Mouse (Mus musculus): Measurements from ENCODE around the gene Cfap43. TPM values are rescaled to one million over a fixed set of nuclear protein-coding genes. Genes with fewer than 3 reads are reported as not detected.

The Cfap43 gene
- polyA plus RNA-seq, 1 experiment: not detected

GRCm38 (mm10) chr19:47854796-47855783 lies 64.0 kb downstream of the Cfap43 start, which contains the start of gene Gsto1:
TSS of gene Gsto1 (plus strand) at chr19:47854970.
- TF ChIP-seq GATA1 (IDR thresholded peaks at IDR 0.05; ENCODE audit: low read length): no peak

GRCm38 (mm10) chr19:47853951-47854795 lies 64.9 kb downstream of the Cfap43 start:
- no peak for TF ChIP-seq GATA1 (IDR thresholded peaks at IDR 0.05; ENCODE audit: low read length)

DNA sequence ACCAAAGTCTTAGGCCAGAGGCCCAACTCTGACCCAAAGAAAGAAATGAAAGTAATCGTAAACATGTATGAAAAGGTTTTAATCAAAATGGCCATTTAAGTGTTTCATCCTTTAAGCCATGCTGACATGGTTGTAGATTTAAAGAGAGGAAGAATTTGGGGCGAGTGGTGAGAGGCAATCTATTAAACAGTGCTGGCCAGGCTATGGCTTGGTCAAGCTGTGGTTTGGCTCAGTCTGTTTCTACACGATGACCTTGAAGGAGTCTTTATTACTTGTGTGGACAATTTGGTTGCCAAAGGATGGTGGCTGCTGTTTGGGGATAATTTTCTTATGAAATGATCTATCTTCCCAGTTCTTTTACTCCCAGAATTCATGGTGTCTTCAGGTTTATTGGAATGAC lies 66.0 kb downstream of the Cfap43 start:
- no peak for TF ChIP-seq GATA1 (IDR thresholded peaks at IDR 0.05; ENCODE audit: low read length)

GRCm38 (mm10) chr19:47849735-47850134 lies 69.4 kb downstream of the Cfap43 start:
- TF ChIP-seq GATA1 (IDR thresholded peaks at IDR 0.05; ENCODE audit: low read length): no peak

DNA sequence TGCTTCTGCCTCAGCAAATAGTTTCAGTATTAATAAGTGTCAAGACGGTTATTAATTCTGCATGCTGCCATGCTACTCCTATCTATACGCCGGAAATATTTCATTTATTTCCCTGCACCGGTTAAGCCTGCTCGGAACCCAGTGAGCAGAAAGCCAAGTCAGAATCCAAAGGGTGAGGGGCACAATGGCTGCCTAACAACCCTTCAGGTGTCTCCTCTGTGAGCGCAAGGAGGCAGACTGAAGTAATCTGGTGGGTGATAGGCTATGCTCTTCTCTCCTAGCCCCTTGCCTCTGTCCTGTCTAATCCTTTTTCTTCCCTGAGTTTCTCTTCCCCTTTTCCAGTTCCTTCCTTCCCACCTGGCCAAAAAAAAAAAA lies 81.6 kb downstream of the Cfap43 start:
- no peak for TF ChIP-seq GATA1 (IDR thresholded peaks at IDR 0.05; ENCODE audit: low read length)

- TF ChIP-seq GATA1 (IDR thresholded peaks at IDR 0.05; ENCODE audit: low read length): no peak
These were observed 82.2 kb downstream of the Cfap43 start for GRCm38 (mm10) chr19:47836701-47837526.

GRCm38 (mm10) chr19:47835776-47836175 lies 83.3 kb downstream of the Cfap43 start:
- TF ChIP-seq GATA1 (IDR thresholded peaks at IDR 0.05; ENCODE audit: low read length): no peak

DNA sequence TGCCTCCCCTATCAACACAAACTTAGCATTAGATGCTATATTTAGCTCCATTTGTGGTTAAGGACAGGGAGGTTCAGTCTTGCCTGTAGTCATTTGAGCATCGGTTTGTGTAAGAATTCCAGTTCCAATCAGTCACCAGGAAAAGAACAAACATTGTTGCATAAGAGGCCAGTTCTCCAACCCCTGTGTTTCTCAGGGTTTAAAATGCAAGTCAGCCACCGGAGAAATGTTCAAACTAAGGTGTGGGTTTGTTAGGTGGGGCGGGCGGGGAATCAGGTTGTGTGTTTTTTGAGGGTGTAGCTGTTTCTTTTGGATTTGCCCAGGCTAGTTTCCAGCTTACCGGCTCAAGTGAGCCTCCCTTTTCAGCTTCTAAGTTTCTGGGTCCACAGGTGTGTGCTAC lies 84.5 kb downstream of the Cfap43 start:
- TF ChIP-seq GATA1 (IDR thresholded peaks at IDR 0.05; ENCODE audit: low read length): no peak

DNA sequence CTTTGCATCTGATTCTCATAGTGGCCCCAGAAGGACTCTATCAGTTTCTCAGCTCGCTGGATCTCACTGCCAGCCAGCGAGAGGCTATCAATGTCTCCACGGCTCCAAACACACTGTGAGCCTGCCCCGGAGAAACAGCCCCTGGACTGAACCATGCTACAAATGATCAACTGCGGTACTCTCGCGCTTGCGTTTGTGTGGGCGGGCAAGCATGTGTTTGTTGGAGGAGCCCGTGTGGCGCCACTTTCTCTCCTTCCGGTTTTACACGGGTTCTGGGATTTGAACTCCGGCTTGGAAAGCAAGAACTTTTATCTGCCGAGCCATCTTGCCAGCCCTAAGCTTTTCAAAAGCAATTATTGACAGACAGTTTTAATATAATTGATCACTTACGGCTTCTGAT lies 86.8 kb downstream of the Cfap43 start:
- TF ChIP-seq GATA1 (IDR thresholded peaks at IDR 0.05; ENCODE audit: low read length): no peak

DNA sequence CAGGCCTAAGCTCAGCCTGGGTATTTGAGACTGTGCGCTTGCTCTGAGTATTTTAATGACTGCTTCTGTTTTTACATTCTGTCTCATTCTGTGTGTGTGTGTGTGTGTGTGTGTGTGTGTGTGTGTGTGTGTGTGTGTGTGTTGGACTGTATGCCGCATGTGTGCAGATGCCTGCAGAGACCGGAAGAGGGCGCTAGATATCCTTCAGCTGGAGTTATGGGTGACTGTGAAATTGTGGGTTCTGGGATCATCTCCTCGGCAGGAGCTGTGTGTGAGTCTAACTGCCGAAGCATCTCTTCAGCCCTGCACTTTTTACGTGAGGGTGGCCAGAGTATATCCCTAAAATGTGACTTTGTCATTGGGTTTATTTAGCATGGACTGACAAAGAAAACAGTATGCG lies 88.0 kb downstream of the Cfap43 start:
- no peak for TF ChIP-seq GATA1 (IDR thresholded peaks at IDR 0.05; ENCODE audit: low read length)

DNA sequence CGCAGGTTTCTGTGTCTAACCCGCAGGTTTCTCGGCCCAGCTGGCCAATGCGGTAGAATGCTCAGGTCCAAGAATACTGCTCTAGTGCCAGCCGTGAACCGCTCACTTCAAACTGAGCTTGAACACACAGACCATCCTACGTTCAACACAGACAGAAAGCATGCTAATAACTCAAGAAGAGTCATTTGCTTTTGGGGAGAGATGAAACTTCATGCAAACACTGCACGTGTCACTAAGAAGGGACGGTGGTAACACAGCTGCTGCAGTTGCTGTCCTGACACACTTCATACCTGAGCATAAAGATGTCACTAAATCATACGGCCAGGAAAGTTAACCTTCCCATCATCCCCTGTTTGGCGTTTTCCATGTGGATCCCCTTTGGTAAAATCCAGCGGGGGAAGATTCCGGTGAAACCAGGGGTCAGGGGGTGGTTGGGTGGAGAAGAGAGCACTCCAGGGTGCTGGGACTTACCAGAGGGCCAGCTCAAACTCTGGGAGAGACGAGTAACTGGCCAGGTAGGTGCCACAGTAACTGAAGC lies 89.1 kb downstream of the Cfap43 start:
- no peak for TF ChIP-seq GATA1 (IDR thresholded peaks at IDR 0.05; ENCODE audit: low read length)

- TF ChIP-seq GATA1 (IDR thresholded peaks at IDR 0.05; ENCODE audit: low read length): no peak
These were observed 95.1 kb downstream of the Cfap43 start for GRCm38 (mm10) chr19:47824026-47824425.

DNA sequence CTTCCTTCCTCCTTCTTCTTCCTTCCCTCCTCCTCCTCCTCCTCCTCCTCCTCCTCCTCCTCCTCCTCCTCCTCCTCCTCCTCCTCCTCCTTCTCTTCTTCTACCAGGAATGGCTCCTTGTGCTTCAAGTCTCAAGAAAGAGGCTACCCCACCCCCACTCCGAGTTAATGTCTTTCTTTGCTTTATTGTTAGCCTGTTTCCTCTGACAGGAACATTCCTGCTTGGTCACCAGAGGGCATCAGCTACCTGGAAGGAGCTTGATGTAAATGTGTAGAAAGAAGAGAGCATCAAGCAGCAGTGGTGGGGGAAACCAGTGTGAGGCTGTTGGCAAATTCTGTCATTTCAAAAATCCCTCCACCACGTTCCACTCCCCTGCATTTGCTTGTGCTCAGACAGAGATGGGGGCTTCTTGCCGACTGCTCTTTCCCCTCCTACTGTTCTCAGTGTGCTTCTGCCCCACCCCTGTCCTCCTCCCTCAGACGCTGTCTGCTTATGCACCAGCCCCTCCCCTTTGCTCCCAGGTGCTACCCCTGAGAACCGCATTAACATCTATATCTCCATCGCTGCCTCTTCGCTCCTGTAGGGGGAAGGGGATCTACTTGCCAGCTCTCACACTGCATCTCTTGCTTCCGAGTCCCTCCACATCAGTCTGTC lies 96.8 kb downstream of the Cfap43 start:
- TF ChIP-seq GATA1 (IDR thresholded peaks at IDR 0.05; ENCODE audit: low read length): no peak

- TF ChIP-seq GATA1 (IDR thresholded peaks at IDR 0.05; ENCODE audit: low read length): no peak
These were observed 97.6 kb downstream of the Cfap43 start for GRCm38 (mm10) chr19:47821494-47821872.
